Mouse (Mus musculus) hindbrain, embryonic 13.5 days (tissue): ENCODE results near the gene Tbx6. TPM values are rescaled to one million over a fixed set of nuclear protein-coding genes. Genes with fewer than 3 reads are reported as not detected.
"Not testable (repeated sequence)": the region's sequence is repeated elsewhere in the genome, so short reads cannot be mapped to it uniquely, and the experiment has no call there.

ENCODE experiments used
- ATAC-seq: fragments of 200-750 bp; cut with Nextera tagmentation; 2 replicates; pipeline ENCODE4 v1.8.0; 2017; ENCODE audit warnings: moderate TSS enrichment; ENCODE audit not compliant: low FRiP score
- H3K27ac ChIP-seq: fragments of 300-500 bp; sonication (generic); 2 replicates; pipeline ENCODE4 v1.5.1; 2015; ENCODE audit warnings: inconsistent platforms, mild to moderate bottlenecking, moderate library complexity
- H3K27me3 ChIP-seq: fragments of 300-500 bp; sonication (generic); 2 replicates; pipeline ENCODE4 v1.6.1; 2015; ENCODE audit warnings: mild to moderate bottlenecking, inconsistent platforms
- H3K36me3 ChIP-seq: fragments of 300-500 bp; sonication (generic); 2 replicates; pipeline ENCODE4 v1.6.1; 2015; ENCODE audit warnings: mild to moderate bottlenecking, inconsistent platforms
- H3K4me1 ChIP-seq: fragments of 300-500 bp; sonication (generic); replicated peaks from 2 replicates; pipeline ENCODE4 v1.6.1; 2015; ENCODE audit warnings: inconsistent platforms
- H3K4me2 ChIP-seq: fragments of 300-500 bp; sonication (generic); 2 replicates; pipeline ENCODE4 v1.6.1; 2015; ENCODE audit warnings: inconsistent platforms, mild to moderate bottlenecking, moderate library complexity
- H3K4me3 ChIP-seq: fragments of 300-500 bp; sonication (generic); 2 replicates; pipeline ENCODE4 v1.5.1; 2015; ENCODE audit warnings: mild to moderate bottlenecking, inconsistent platforms
- H3K9ac ChIP-seq: fragments of 300-500 bp; sonication (generic); 2 replicates; pipeline ENCODE4 v1.6.1; 2015; ENCODE audit warnings: mild to moderate bottlenecking, inconsistent platforms
- H3K9me3 ChIP-seq: fragments of 300-500 bp; sonication (generic); 2 replicates; pipeline ENCODE4 v1.6.1; 2016; ENCODE audit warnings: inconsistent platforms
- WGBS: fragments of 180-500 bp; shearing (Covaris S2); methylation state at CpG from one replicate; pipeline ENCODE4 v1.1.7; 2015; 5-methylcytosine and 5-hydroxymethylcytosine counted together
- polyA plus RNA-seq: library from polyadenylated mRNA; unstranded; fragments of >200 nt; fragmentation: Nextera tagmentation; extraction: Ambion mirVana; gene quantifications from 2 replicates; pipeline ENCODE4 v1.2.1, GENCODE M21; 2015

Tbx6 gene
- polyA plus RNA-seq, 1 experiment from 2014 or later, result 0.32 TPM

- Histone ChIP-seq H3K27me3 (no peaks in the 10 kb centered on the region), H3K9ac (no peak overlapping the region), H3K9me3 (no peaks in the 10 kb centered on the region), H3K4me2 (no peak overlapping the region), H3K36me3 (peaks cover 36% of the 10 kb centered on the region), H3K4me1 (peaks cover 36% of the 10 kb centered on the region), H3K27ac (no peak overlapping the region), H3K4me3 (no peak overlapping the region)
- no peak for ATAC-seq
- 85% methylated on average over 2 of the region's 2 CpGs for WGBS
Measured at GRCm38 (mm10) chr7:126774463-126774862, 6.8 kb upstream of the Tbx6 start.

- WGBS, result 89% methylated on average over 10 of the region's 10 CpGs
- no peak for ATAC-seq
- H3K27me3 ChIP-seq, result no peaks in the 10 kb centered on the region
- peaks cover 27% of the 10 kb centered on the region for H3K36me3 ChIP-seq
- H3K4me1 ChIP-seq, result peaks cover 45% of the 10 kb centered on the region
- H3K27ac ChIP-seq, result no peak overlapping the region
- no peak overlapping the region for H3K4me3 ChIP-seq
- H3K4me2 ChIP-seq, result peak overlapping the region; percentile 91; the same call in 1 of the 2 replicates
- peak overlapping the region; percentile 98; the same call in 1 of the 2 replicates for H3K9ac ChIP-seq
- no peaks in the 10 kb centered on the region for H3K9me3 ChIP-seq
Measured at GRCm38 (mm10) chr7:126775185-126775977, 5.9 kb upstream of the Tbx6 start.

- Histone ChIP-seq H3K36me3 (peaks cover 23% of the 10 kb centered on the region), H3K9ac (peak overlapping the region; percentile 98; the same call in 1 of the 2 replicates), H3K27me3 (no peaks in the 10 kb centered on the region), H3K27ac (peak overlapping the region; percentile 95), H3K9me3 (no peaks in the 10 kb centered on the region), H3K4me2 (peak overlapping the region; percentile 91), H3K4me1 (peaks cover 49% of the 10 kb centered on the region), H3K4me3 (peak overlapping the region; percentile 82; the same call in 1 of the 2 replicates)
- WGBS, result 74% methylated on average over 3 of the region's 3 CpGs
- no peak for ATAC-seq
Measured at GRCm38 (mm10) chr7:126775978-126776234, 5.4 kb upstream of the Tbx6 start.

- under 1% methylated on average over 26 of the region's 37 CpGs for WGBS
- peak; percentile 82 for ATAC-seq
- H3K27ac ChIP-seq, result peak within 1 kb of the TSS; percentile 95
- peaks cover 56% of the 10 kb centered on the region for H3K4me1 ChIP-seq
- H3K4me2 ChIP-seq, result peak within 1 kb of the TSS; percentile 91
- peak within 1 kb of the TSS; percentile 82 for H3K4me3 ChIP-seq
- H3K9ac ChIP-seq, result peak within 1 kb of the TSS; percentile 98
- H3K36me3 ChIP-seq, result peaks cover 17% of the 10 kb centered on the region
- no peaks in the 10 kb centered on the region for H3K27me3 ChIP-seq
- H3K9me3 ChIP-seq, result no peaks in the 10 kb centered on the region
Measured at GRCm38 (mm10) chr7:126776598-126777057, 4.7 kb upstream of the Tbx6 start, which contains the start of gene Ypel3. Ypel3 (plus strand) TSS chr7:126776955.

GRCm38 (mm10) chr7:126777476-126777875 lies 3.8 kb upstream of the Tbx6 start:
- H3K9ac ChIP-seq, result peak overlapping the region; percentile 98
- H3K27me3 ChIP-seq, result no peaks in the 10 kb centered on the region
- 53% methylated on average over 10 of the region's 10 CpGs for WGBS
- H3K4me1 ChIP-seq, result peaks cover 61% of the 10 kb centered on the region
- H3K36me3 ChIP-seq, result peaks cover 12% of the 10 kb centered on the region
- peak overlapping the region; percentile 82 for H3K4me3 ChIP-seq
- H3K27ac ChIP-seq, result peak overlapping the region; percentile 95
- no peak for ATAC-seq
- H3K9me3 ChIP-seq, result no peaks in the 10 kb centered on the region
- H3K4me2 ChIP-seq, result peak overlapping the region; percentile 91

- Histone ChIP-seq H3K9me3 (no peaks in the 10 kb centered on the region), H3K4me3 (0 out of 2 replicates have a peak overlapping the region, but pooled peaks have one; percentile 82), H3K27me3 (no peaks in the 10 kb centered on the region), H3K9ac (peak overlapping the region; percentile 98; the same call in 1 of the 2 replicates), H3K36me3 (peaks cover 12% of the 10 kb centered on the region), H3K4me1 (peaks cover 61% of the 10 kb centered on the region), H3K4me2 (peak overlapping the region; percentile 91), H3K27ac (peak overlapping the region; percentile 15; the same call in 1 of the 2 replicates)
- 77% methylated on average over 3 of the region's 3 CpGs for WGBS
- no peak for ATAC-seq
Measured at GRCm38 (mm10) chr7:126778147-126778546, 3.1 kb upstream of the Tbx6 start.

GRCm38 (mm10) chr7:126779101-126779500 lies 2.2 kb upstream of the Tbx6 start:
- peaks cover 61% of the 10 kb centered on the region for H3K4me1 ChIP-seq
- peak overlapping the region; percentile 90 for H3K27ac ChIP-seq
- not testable (repeated sequence) for H3K4me3 ChIP-seq, ATAC-seq, H3K4me2 ChIP-seq, H3K27me3 ChIP-seq, H3K9me3 ChIP-seq
- peak overlapping the region; percentile 20; the same call in 1 of the 2 replicates for H3K9ac ChIP-seq
- peaks cover 14% of the 10 kb centered on the region for H3K36me3 ChIP-seq
- 93% methylated on average over 7 of the region's 7 CpGs for WGBS

- H3K27me3 ChIP-seq, result no peaks in the 10 kb centered on the region
- peak; percentile 70 for ATAC-seq
- under 1% methylated on average over 21 of the region's 21 CpGs for WGBS
- H3K4me1 ChIP-seq, result peaks cover 61% of the 10 kb centered on the region
- peak overlapping the region; percentile 92 for H3K4me2 ChIP-seq
- H3K4me3 ChIP-seq, result peak overlapping the region; percentile 43
- H3K9me3 ChIP-seq, result no peaks in the 10 kb centered on the region
- peak overlapping the region; percentile 90 for H3K27ac ChIP-seq
- H3K9ac ChIP-seq, result peak overlapping the region; percentile 72
- H3K36me3 ChIP-seq, result peaks cover 25% of the 10 kb centered on the region
Measured at GRCm38 (mm10) chr7:126779983-126780970, 1.0 kb upstream of the Tbx6 start.

GRCm38 (mm10) chr7:126781661-126782370 lies 533 bp downstream of the Tbx6 start:
- Histone ChIP-seq H3K36me3 (peaks cover 41% of the 10 kb centered on the region), H3K27ac (0 out of 2 replicates have a peak overlapping the region, but pooled peaks have one; percentile 32), H3K9ac (peak overlapping the region; percentile 72), H3K27me3 (no peaks in the 10 kb centered on the region), H3K4me2 (peak overlapping the region; percentile 92), H3K9me3 (no peaks in the 10 kb centered on the region), H3K4me1 (peaks cover 49% of the 10 kb centered on the region), H3K4me3 (peak overlapping the region; percentile 43; the same call in 1 of the 2 replicates)
- 48% methylated on average over 11 of the region's 11 CpGs for WGBS
- ATAC-seq, result no peak

GRCm38 (mm10) chr7:126782693-126783092 lies 1.4 kb downstream of the Tbx6 start:
- no peak overlapping the region for H3K4me3 ChIP-seq
- H3K9ac ChIP-seq, result no peak overlapping the region
- peaks cover 41% of the 10 kb centered on the region for H3K4me1 ChIP-seq
- 84% methylated on average over 13 of the region's 13 CpGs for WGBS
- no peak overlapping the region for H3K27ac ChIP-seq
- no peak for ATAC-seq
- H3K27me3 ChIP-seq, result no peaks in the 10 kb centered on the region
- peaks cover 50% of the 10 kb centered on the region for H3K36me3 ChIP-seq
- H3K9me3 ChIP-seq, result no peaks in the 10 kb centered on the region
- no peak overlapping the region for H3K4me2 ChIP-seq

- no peak overlapping the region for H3K4me2 ChIP-seq
- no peak overlapping the region for H3K27ac ChIP-seq
- peaks cover 29% of the 10 kb centered on the region for H3K4me1 ChIP-seq
- H3K9me3 ChIP-seq, result no peaks in the 10 kb centered on the region
- H3K4me3 ChIP-seq, result no peak overlapping the region
- H3K9ac ChIP-seq, result no peak overlapping the region
- WGBS, result 86% methylated on average over 7 of the region's 7 CpGs
- H3K36me3 ChIP-seq, result peaks cover 59% of the 10 kb centered on the region
- no peaks in the 10 kb centered on the region for H3K27me3 ChIP-seq
- no peak for ATAC-seq
Measured at GRCm38 (mm10) chr7:126784469-126784868, 3.2 kb downstream of the Tbx6 start.
